Mouse (Mus musculus): ENCODE measurements around the gene Polr1e.

DNA sequence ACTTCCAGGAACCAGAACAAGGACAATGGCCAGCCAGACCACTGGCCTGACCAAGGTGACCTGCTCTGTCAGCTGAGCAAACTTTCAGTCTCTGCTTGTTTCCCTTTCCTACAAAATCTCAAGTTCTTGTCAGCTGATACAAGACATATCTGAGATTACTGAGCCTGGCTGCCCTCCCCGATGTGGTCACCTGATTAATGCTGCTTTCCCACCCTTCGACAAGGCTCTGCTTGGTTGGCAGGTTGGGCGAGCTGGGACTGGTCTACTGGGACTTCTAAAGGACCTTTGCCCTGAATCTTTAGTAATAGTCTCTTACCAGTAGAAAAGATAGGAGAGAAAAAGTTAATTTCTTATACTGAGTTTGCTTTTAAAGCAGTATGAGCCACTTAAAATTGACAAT is 12.9 kb upstream of the Polr1e start:
- TF ChIP-seq EP300 (IDR thresholded peaks at IDR 0.05; ENCODE audit: insufficient read depth, low read depth, low read length) (no peak), CTCF (IDR thresholded peaks at IDR 0.05; ENCODE audit: low read depth, low read length) (no peak), POLR2A (IDR thresholded peaks at IDR 0.05; ENCODE audit: insufficient read depth, low read length) (no peak)
